Mouse (Mus musculus) left cerebral cortex, adult 2 months (tissue): ENCODE measurements around the gene Klrd1. TPM values are rescaled to one million over a fixed set of nuclear protein-coding genes. Genes with fewer than 3 reads are reported as not detected.
A peak's percentile ranks its signal among the peaks of the same experiment; 100 is the strongest.
"Not testable (repeated sequence)": the region's sequence is repeated elsewhere in the genome, so short reads cannot be mapped to it uniquely, and the experiment has no call there.

Source experiments
- DNase-seq, 2 experiments: peaks; one replicate each; pipeline ENCODE4 v3.0.0; 2021 to 2022; ENCODE audit warnings: low spot score in 2 of 2, mixed read lengths in 1 of 2; ENCODE audit errors: extremely low spot score in 1 of 2
- H3K27ac ChIP-seq: fragments of 200-600 bp; 2 replicates; pipeline ENCODE4 v1.8.1; 2022
- H3K4me3 ChIP-seq: fragments of 200-600 bp; 2 replicates; pipeline ENCODE4 v1.8.1; 2022
- CTCF ChIP-seq: fragments of 200-600 bp; IDR thresholded peaks from 2 replicates; pipeline ENCODE4 v1.8.1; 2022; ENCODE audit warnings: antibody characterized with exemption, mild to moderate bottlenecking, moderate library complexity
- intact Hi-C: fragments of 180-260 bp; cut with DNase I; formaldehyde crosslinking; loops from one replicate; pipeline ENCODE4 v1.15.1; 2025
- total RNA-seq, 2 experiments: library from RNA; stranded (reverse); gene quantifications; 2 replicates each; pipeline ENCODE4 v1.2.3; 2021

Gene Klrd1
- total RNA-seq, 2 experiments from 2014 or later, result not detected

DNA sequence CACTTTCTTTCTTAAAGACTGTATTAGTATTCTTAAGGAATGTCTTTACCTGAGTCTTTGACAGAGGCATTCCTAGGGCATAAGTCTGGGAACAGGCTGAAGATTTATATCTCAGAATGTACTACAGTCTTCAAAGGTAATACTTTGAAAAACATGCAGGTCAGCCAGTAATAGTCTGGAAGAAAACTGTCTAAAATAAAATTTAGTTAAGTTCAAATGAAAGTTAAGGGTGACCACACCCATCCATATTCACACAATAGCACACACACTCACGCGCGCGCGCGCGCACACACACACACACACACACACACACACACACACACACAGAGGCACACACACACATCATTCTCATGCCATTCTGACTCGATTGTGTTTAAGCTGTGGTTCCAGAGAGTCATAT lies 14.0 kb upstream of the Klrd1 start, which contains the start of gene Klre1:
TSS of gene Klre1 (plus strand) at position 301 of the 400 bp plus-strand sequence.
- Histone ChIP-seq H3K4me3 (no peak within 1 kb of the TSS), H3K27ac (no peak within 1 kb of the TSS)
- TF ChIP-seq CTCF, result no peak
- DNase-seq, result no peak
- intact Hi-C loops, result loop anchor here (5.0 to 10.0 kb wide), 2 partner anchors 1715 to 1847 kb away; partner anchors contain the start of gene Magohb

DNA sequence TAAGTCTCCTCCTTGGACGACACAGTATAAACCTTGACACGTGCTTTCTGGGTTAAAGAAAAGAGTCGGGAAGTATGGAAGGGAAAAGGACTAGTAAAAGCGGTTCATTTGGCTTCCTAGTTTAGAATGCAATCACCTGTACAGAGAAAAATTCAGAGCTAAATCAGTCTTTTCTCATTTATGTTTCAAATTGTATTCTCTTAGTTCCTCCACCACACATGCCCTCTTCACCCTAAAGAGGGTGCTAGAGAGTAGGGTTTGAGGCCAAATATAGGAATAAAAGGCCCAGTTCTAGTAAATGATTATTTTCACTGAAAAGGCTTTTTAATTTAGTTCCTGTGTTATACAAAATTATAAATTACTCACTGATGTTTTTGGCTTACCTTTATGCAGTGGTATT lies 10.3 kb upstream of the Klrd1 start:
- DNase-seq, result no peak

DNA sequence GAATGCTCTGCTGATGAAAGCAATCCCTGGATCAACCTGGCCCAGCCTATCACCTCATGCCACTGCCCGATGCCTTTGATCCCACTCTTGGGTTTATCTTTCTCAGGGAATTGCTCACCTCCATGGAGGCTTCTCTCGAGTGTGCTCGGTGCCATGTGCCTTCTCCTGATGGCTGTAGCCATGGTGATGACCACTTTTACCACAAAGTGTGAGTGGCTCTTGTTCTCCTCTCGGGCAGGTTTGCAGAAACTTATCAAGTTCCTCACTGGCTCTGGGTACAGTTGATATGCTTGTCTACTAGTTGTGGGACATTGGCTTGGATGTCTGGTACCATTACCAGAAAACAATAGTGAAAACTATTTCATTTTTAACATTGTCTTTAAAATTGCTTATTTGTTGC lies 9.7 kb upstream of the Klrd1 start:
- Histone ChIP-seq H3K27ac (no peak overlapping the region), H3K4me3 (no peak overlapping the region)
- DNase-seq, result no peak
- intact Hi-C loops, result no loop called here
- no peak for TF ChIP-seq CTCF

More for the DNA sequence above, 10.3 kb upstream of the Klrd1 start:
- no peak overlapping the region for H3K4me3 ChIP-seq
- H3K27ac ChIP-seq, result no peak overlapping the region
- TF ChIP-seq CTCF, result peak; percentile 60
- intact Hi-C loops, result no loop called here

DNA sequence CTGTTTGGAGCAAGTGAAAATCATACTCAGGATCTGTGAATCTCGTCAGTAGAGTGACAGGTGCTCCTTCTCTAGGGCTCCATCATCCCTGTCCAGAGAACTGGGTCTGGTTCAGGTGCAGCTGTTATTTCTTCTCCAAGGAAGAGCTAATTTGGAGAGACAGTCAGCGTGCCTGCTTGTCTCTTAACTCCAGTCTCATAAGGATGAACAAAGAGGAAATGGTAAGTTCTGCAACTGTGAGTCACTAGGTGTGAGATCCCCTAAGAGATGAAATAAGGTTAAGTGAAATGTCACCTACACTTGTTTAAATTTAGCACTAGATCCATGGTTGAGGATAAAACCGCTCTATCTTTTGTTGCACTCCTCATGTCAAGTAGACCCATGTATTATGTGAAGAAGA lies 8.6 kb upstream of the Klrd1 start:
- Histone ChIP-seq H3K27ac (no peak overlapping the region), H3K4me3 (no peak overlapping the region)
- no peak for TF ChIP-seq CTCF
- DNase-seq, result no peak
- intact Hi-C loops, result no loop called here

DNA sequence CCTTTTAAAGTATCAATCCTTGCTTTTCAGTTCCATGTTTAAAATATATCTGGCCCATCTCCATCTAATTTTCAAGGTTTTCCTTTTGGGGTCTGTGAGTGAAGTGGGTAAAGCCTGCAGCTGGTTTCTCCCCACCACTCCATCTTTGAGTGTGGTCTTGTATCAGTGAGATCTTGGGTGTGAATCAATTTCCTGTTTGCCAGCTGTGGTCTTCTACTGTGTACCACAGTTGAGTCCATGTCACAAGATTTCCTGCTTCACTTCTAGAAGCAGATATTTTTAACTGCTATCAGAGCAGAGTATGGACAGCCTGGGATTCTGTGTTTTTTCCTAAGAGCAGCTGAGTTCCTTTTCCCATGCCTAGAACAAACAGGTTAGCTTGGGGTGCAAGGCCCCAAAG lies 16.8 kb downstream of the Klrd1 start:
- Histone ChIP-seq H3K27ac (no peak overlapping the region), H3K4me3 (no peak overlapping the region)
- no peak for DNase-seq
- no peak for TF ChIP-seq CTCF
- intact Hi-C loops, result no loop called here

DNA sequence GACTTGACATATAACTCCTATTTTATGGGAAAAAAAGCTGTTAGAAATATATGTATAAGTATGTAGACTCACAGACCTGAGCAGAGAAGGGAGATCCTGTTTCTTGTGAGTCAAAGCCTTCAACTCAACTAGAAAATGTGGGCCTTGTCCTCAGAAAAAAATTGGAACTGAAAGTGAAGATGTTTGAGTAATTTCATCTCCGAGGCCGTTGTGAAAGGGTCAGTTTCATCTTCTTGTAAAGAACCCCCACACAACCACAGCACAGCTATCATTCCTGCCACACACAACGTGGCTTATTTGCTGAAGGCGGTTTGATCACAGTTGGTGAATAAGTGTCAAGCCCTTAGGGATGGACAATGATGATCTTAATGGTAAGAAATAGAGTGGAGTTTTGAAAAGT lies 32.2 kb downstream of the Klrd1 start, which contains the start of gene Klrk1:
TSS of gene Klrk1 (minus strand) at position 130 of the 400 bp plus-strand sequence.
- intact Hi-C loops, result no loop called here
- no peak within 1 kb of the TSS for H3K4me3 ChIP-seq
- no peak for DNase-seq
- H3K27ac ChIP-seq, result no peak within 1 kb of the TSS
- TF ChIP-seq CTCF, result no peak

DNA sequence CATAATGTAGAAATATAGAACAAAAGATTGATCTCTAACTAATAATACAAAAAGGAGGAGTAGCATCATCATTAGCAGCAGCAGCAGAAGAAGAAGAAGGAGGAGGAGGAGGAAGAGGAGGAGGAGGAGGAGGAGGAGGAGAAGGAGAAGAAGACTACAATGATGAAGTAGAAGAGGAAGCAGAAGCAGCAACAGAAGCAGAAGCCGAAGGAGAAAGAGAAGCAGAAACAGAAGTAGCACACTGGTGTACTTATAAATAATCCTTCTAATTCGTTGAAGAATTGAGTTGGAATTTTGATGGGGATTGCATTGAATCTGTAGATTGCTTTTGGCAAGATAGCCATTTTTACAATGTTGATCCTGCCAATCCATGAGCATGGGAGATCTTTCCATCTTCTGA lies 39.5 kb downstream of the Klrd1 start:
- H3K27ac ChIP-seq, intact Hi-C loops, DNase-seq, H3K4me3 ChIP-seq: not testable (repeated sequence)

DNA sequence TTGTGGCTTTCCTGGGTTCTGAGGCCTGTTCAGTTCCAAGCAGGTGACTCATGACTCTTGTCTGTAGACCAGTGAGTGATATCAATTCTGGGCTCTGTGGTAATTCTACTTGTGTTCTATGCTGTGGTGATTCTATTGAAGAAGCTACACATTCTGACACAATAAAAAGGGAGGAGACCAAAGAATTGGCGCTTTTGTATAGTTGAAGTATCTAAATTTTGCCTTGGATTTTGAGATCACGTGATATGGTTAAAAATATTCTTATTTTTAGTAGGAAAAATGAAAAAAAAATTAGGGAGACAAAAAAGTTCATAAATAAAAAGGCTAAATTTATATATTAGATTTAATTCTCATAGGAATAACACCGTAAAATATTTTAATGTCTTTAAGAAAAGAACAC lies 51.7 kb downstream of the Klrd1 start, which contains the start of gene Klrc3:
TSS of gene Klrc3 (minus strand) at position 101 of the 400 bp plus-strand sequence.
- DNase-seq, H3K27ac ChIP-seq, intact Hi-C loops, H3K4me3 ChIP-seq: not testable (repeated sequence)

DNA sequence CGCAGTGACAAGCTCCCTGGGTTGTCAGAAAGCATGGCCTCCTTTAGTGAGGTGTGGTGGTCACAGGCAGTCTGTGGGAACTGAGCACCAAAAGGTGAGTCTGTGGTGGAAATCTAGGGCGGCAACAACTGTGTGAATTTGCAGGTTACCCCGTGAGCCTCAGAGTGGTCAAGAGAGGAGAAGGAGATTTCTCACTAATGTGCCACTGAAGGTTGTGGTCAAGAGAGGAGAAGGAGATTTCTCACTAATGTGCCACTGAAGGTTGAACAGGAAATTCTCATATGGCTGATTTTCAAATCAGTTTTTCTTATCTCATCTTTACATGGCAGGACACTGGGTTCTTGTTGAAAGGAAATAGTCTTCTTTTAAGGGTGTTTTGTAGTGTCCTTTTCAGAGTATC lies 52.5 kb downstream of the Klrd1 start:
- DNase-seq, intact Hi-C loops, H3K27ac ChIP-seq, H3K4me3 ChIP-seq: not testable (repeated sequence)

Other genes starting within 250 kb of the Klrd1 start
- gene Clec12a, start 249.1 kb upstream of the Klrd1 start, total RNA-seq, result under 1 TPM; 0.26 to 0.52 TPM
- gene Clec12b, start 205.9 kb upstream of the Klrd1 start, total RNA-seq, result not detected
- not detected for gene Clec1b, start 194.5 kb upstream of the Klrd1 start, total RNA-seq
- not detected for gene Clec9a, start 182.9 kb upstream of the Klrd1 start, total RNA-seq
- 1 to 10 TPM; 1.2 to 1.6 TPM for gene Clec1a, start 139.8 kb upstream of the Klrd1 start, total RNA-seq
- gene Olr1, start 84.6 kb upstream of the Klrd1 start, total RNA-seq, result not detected
- gene Tmem52b, start 79.2 kb upstream of the Klrd1 start, total RNA-seq, result not detected
- 100 to 1,000 TPM; 707 to 713 TPM for gene Gabarapl1, start 58.6 kb upstream of the Klrd1 start, total RNA-seq
- gene Klre1, start 13.9 kb upstream of the Klrd1 start, total RNA-seq, result not detected
- not detected for gene Klrk1, start 32.1 kb downstream of the Klrd1 start, total RNA-seq
- not detected for gene Klrc3, start 51.6 kb downstream of the Klrd1 start, total RNA-seq
- gene Klrc2, start 68.9 kb downstream of the Klrd1 start, total RNA-seq, result not detected
- gene Klrc1, start 87.2 kb downstream of the Klrd1 start, total RNA-seq, result not detected
- gene Klri1, start 125.3 kb downstream of the Klrd1 start, total RNA-seq, result not detected
- not detected for gene Klri2, start 148.7 kb downstream of the Klrd1 start, total RNA-seq
- not detected for gene Gm156, start 192.5 kb downstream of the Klrd1 start, total RNA-seq